Mouse (Mus musculus) hindbrain, embryonic 16.5 days (tissue): ENCODE measurements around the gene Dcaf12. TPM values are rescaled to one million over a fixed set of nuclear protein-coding genes. Genes with fewer than 3 reads are reported as not detected.

Experiments
- ATAC-seq: fragments of 200-750 bp; cut with Nextera tagmentation; 2 replicates; pipeline ENCODE4 v1.8.0; 2017; ENCODE audit warnings: moderate TSS enrichment, moderate library complexity
- H3K27ac ChIP-seq: fragments of 300-500 bp; sonication (generic); 2 replicates; pipeline ENCODE4 v1.5.1; 2014; ENCODE audit warnings: low read depth, mild to moderate bottlenecking, control low read depth, low read length, moderate library complexity
- H3K27me3 ChIP-seq: fragments of 300-500 bp; sonication (generic); replicated peaks from 2 replicates; pipeline ENCODE4 v1.6.1; 2014; ENCODE audit warnings: low read length; ENCODE audit not compliant: control insufficient read depth, insufficient read depth
- H3K36me3 ChIP-seq: fragments of 300-500 bp; sonication (generic); 2 replicates; pipeline ENCODE4 v1.6.1; 2014; ENCODE audit warnings: mild to moderate bottlenecking, low read length, moderate library complexity, mixed read lengths; ENCODE audit not compliant: control insufficient read depth, insufficient read depth
- H3K4me1 ChIP-seq: fragments of 300-500 bp; sonication (generic); 2 replicates; pipeline ENCODE4 v1.6.1; 2014; ENCODE audit warnings: low read depth, low read length; ENCODE audit not compliant: control insufficient read depth, insufficient read depth
- H3K4me2 ChIP-seq: fragments of 300-500 bp; sonication (generic); 2 replicates; pipeline ENCODE4 v1.6.1; 2014; ENCODE audit warnings: mild to moderate bottlenecking, low read length, control low read depth, moderate library complexity
- H3K4me3 ChIP-seq: fragments of 300-500 bp; sonication (generic); 2 replicates; pipeline ENCODE4 v1.5.1; 2014; ENCODE audit warnings: mild to moderate bottlenecking, low read length, control low read depth, moderate library complexity
- H3K9ac ChIP-seq: fragments of 300-500 bp; sonication (generic); 2 replicates; pipeline ENCODE4 v1.6.1; 2014; ENCODE audit warnings: low read depth, mild to moderate bottlenecking, control low read depth, low read length, moderate library complexity
- H3K9me3 ChIP-seq: fragments of 300-500 bp; sonication (generic); 2 replicates; pipeline ENCODE4 v1.6.1; 2014; ENCODE audit warnings: mild to moderate bottlenecking, low read length, moderate library complexity; ENCODE audit not compliant: control insufficient read depth
- WGBS: fragments of 180-500 bp; shearing (Covaris S2); extraction: QIAGEN DNeasy Blood & Tissue Kit; methylation state at CpG from one replicate; pipeline ENCODE4 v1.1.7; 2014; 5-methylcytosine and 5-hydroxymethylcytosine counted together
- polyA plus RNA-seq: library from polyadenylated mRNA; unstranded; fragments of >200 nt; fragmentation: Nextera tagmentation; extraction: Ambion mirVana; gene quantifications from 2 replicates; pipeline ENCODE4 v1.2.1, GENCODE M21; 2015

Dcaf12 gene
- polyA plus RNA-seq, 1 experiment from 2014 or later: 75.5 TPM

- no peak overlapping the region for H3K4me2 ChIP-seq
- H3K27ac ChIP-seq: no peak overlapping the region
- H3K27me3 ChIP-seq: no peaks in the 10 kb centered on the region
- H3K4me1 ChIP-seq: peaks cover 8% of the 10 kb centered on the region
- ATAC-seq: no peak
- no peaks in the 10 kb centered on the region for H3K9me3 ChIP-seq
- no peak overlapping the region for H3K4me3 ChIP-seq
- no peak overlapping the region for H3K9ac ChIP-seq
- no peaks in the 10 kb centered on the region for H3K36me3 ChIP-seq
- WGBS: 84% methylated on average over 5 of the region's 5 CpGs
These were observed 3.6 kb upstream of the Dcaf12 start for GRCm38 (mm10) chr4:41318267-41318666.

GRCm38 (mm10) chr4:41315173-41315572 lies 484 bp upstream of the Dcaf12 start:
- H3K27me3 ChIP-seq: no peaks in the 10 kb centered on the region
- 0 out of 2 replicates have a peak, but pooled peaks cover 5% of the 10 kb centered on the region for H3K36me3 ChIP-seq
- no peaks in the 10 kb centered on the region for H3K9me3 ChIP-seq
- peak overlapping the region; percentile 96 for H3K27ac ChIP-seq
- ATAC-seq: no peak
- peak overlapping the region; percentile 92 for H3K9ac ChIP-seq
- H3K4me2 ChIP-seq: peak overlapping the region; percentile 92
- 57% methylated on average over 8 of the region's 8 CpGs for WGBS
- peak overlapping the region; percentile 100 for H3K4me3 ChIP-seq
- H3K4me1 ChIP-seq: peaks cover 16% of the 10 kb centered on the region

- Histone ChIP-seq H3K36me3 (peaks cover 8% of the 10 kb centered on the region), H3K9me3 (no peaks in the 10 kb centered on the region), H3K4me3 (peak overlapping the region; percentile 100), H3K4me2 (peak overlapping the region; percentile 92), H3K27ac (peak overlapping the region; percentile 96; the same call in 1 of the 2 replicates), H3K27me3 (no peaks in the 10 kb centered on the region), H3K4me1 (peaks cover 16% of the 10 kb centered on the region), H3K9ac (peak overlapping the region; percentile 92)
- no peak for ATAC-seq
- WGBS: 16% methylated on average over 14 of the region's 14 CpGs
These were observed 967 bp downstream of the Dcaf12 start for GRCm38 (mm10) chr4:41313722-41314121.

- Histone ChIP-seq H3K4me3 (no peak overlapping the region), H3K27me3 (no peaks in the 10 kb centered on the region), H3K36me3 (peaks cover 11% of the 10 kb centered on the region), H3K4me2 (no peak overlapping the region), H3K9me3 (no peaks in the 10 kb centered on the region), H3K27ac (no peak overlapping the region), H3K4me1 (peaks cover 16% of the 10 kb centered on the region), H3K9ac (no peak overlapping the region)
- 92% methylated on average over 9 of the region's 9 CpGs for WGBS
- no peak for ATAC-seq
These were observed 3.8 kb downstream of the Dcaf12 start for GRCm38 (mm10) chr4:41310567-41311563.

GRCm38 (mm10) chr4:41307406-41307805 lies 7.3 kb downstream of the Dcaf12 start:
- WGBS: 78% methylated on average over 6 of the region's 6 CpGs
- no peak for ATAC-seq
- no peaks in the 10 kb centered on the region for H3K9me3 ChIP-seq
- H3K36me3 ChIP-seq: peaks cover 13% of the 10 kb centered on the region
- H3K9ac ChIP-seq: no peak overlapping the region
- no peaks in the 10 kb centered on the region; the same call in 1 of the 2 replicates for H3K4me1 ChIP-seq
- H3K4me2 ChIP-seq: no peak overlapping the region
- no peak overlapping the region for H3K4me3 ChIP-seq
- H3K27me3 ChIP-seq: no peaks in the 10 kb centered on the region
- no peak overlapping the region for H3K27ac ChIP-seq

- Histone ChIP-seq H3K9ac (no peak overlapping the region), H3K9me3 (no peaks in the 10 kb centered on the region), H3K27me3 (no peaks in the 10 kb centered on the region), H3K36me3 (peaks cover 23% of the 10 kb centered on the region), H3K4me1 (no peaks in the 10 kb centered on the region; the same call in 1 of the 2 replicates), H3K27ac (no peak overlapping the region), H3K4me3 (no peak overlapping the region), H3K4me2 (no peak overlapping the region)
- ATAC-seq: no peak
- WGBS: 61% methylated on average over 3 of the region's 3 CpGs
These were observed 10.4 kb downstream of the Dcaf12 start for GRCm38 (mm10) chr4:41304302-41304701.

GRCm38 (mm10) chr4:41303671-41304070 lies 11.0 kb downstream of the Dcaf12 start:
- H3K4me3 ChIP-seq: no peak overlapping the region
- WGBS: 86% methylated on average over 7 of the region's 7 CpGs
- no peak for ATAC-seq

GRCm38 (mm10) chr4:41298976-41299375 lies 15.7 kb downstream of the Dcaf12 start:
- Histone ChIP-seq H3K36me3 (peaks cover 41% of the 10 kb centered on the region), H3K4me3 (no peak overlapping the region), H3K4me2 (no peak overlapping the region), H3K27ac (no peak overlapping the region), H3K9me3 (no peaks in the 10 kb centered on the region), H3K4me1 (no peaks in the 10 kb centered on the region; the same call in 1 of the 2 replicates), H3K27me3 (no peaks in the 10 kb centered on the region), H3K9ac (no peak overlapping the region)
- whole genome bisulfite sequencing: 90% methylated on average over 5 of the region's 5 CpGs
- no peak for ATAC-seq

More at GRCm38 (mm10) chr4:41303671-41304070, 11.0 kb downstream of the Dcaf12 start:
- H3K27me3 ChIP-seq: no peaks in the 10 kb centered on the region
- peaks cover 26% of the 10 kb centered on the region for H3K36me3 ChIP-seq
- no peaks in the 10 kb centered on the region; the same call in 1 of the 2 replicates for H3K4me1 ChIP-seq
- no peaks in the 10 kb centered on the region for H3K9me3 ChIP-seq
- H3K27ac ChIP-seq: no peak overlapping the region
- H3K4me2 ChIP-seq: no peak overlapping the region
- H3K9ac ChIP-seq: no peak overlapping the region

- H3K27me3 ChIP-seq: no peaks in the 10 kb centered on the region
- no peaks in the 10 kb centered on the region for H3K9me3 ChIP-seq
- no peak overlapping the region for H3K27ac ChIP-seq
- no peak overlapping the region for H3K4me2 ChIP-seq
- ATAC-seq: no peak
- WGBS: 97% methylated on average over 7 of the region's 7 CpGs
- H3K9ac ChIP-seq: no peak overlapping the region
- no peak overlapping the region for H3K4me3 ChIP-seq
- H3K36me3 ChIP-seq: peaks cover 45% of the 10 kb centered on the region
- H3K4me1 ChIP-seq: no peaks in the 10 kb centered on the region
These were observed 18.7 kb downstream of the Dcaf12 start for GRCm38 (mm10) chr4:41295960-41296359.
